Mouse (Mus musculus) stomach, embryonic 14.5 days (tissue): ENCODE data around the gene C1d. TPM values are rescaled to one million over a fixed set of nuclear protein-coding genes. Genes with fewer than 3 reads are reported as not detected.
"Not testable (repeated sequence)": the region's sequence is repeated elsewhere in the genome, so short reads cannot be mapped to it uniquely, and the experiment has no call there.

Source experiments
- ATAC-seq: fragments of 200-750 bp; cut with Nextera tagmentation; 2 replicates; pipeline ENCODE4 v1.8.0; 2017; ENCODE audit warnings: low read depth, moderate TSS enrichment; ENCODE audit not compliant: insufficient number of reproducible peaks, insufficient read depth, low FRiP score
- H3K27ac ChIP-seq: fragments of 300-500 bp; sonication (generic); 2 replicates; pipeline ENCODE4 v1.5.1; 2014; ENCODE audit warnings: mild to moderate bottlenecking, low read length, moderate library complexity, mixed read lengths
- H3K27me3 ChIP-seq: fragments of 300-500 bp; sonication (generic); 2 replicates; pipeline ENCODE4 v1.6.1; 2014; ENCODE audit warnings: low read length, control low read depth, mixed read lengths; ENCODE audit not compliant: control insufficient read depth, insufficient read depth
- H3K36me3 ChIP-seq: fragments of 300-500 bp; sonication (generic); 2 replicates; pipeline ENCODE4 v1.6.1; 2014; ENCODE audit warnings: mild to moderate bottlenecking, control low read depth, low read length, moderate library complexity, mixed read lengths; ENCODE audit not compliant: control insufficient read depth, insufficient read depth
- H3K4me1 ChIP-seq: fragments of 300-500 bp; sonication (generic); 2 replicates; pipeline ENCODE4 v1.6.1; 2014; ENCODE audit warnings: low read length, control low read depth, mixed read lengths; ENCODE audit not compliant: control insufficient read depth, insufficient read depth
- H3K4me2 ChIP-seq: fragments of 300-500 bp; sonication (generic); replicated peaks from 2 replicates; pipeline ENCODE4 v1.6.1; 2014; ENCODE audit warnings: low read depth, low read length, control low read depth
- H3K4me3 ChIP-seq: fragments of 300-500 bp; sonication (generic); 2 replicates; pipeline ENCODE4 v1.5.1; 2014; ENCODE audit warnings: low read depth, low read length, control low read depth
- H3K9ac ChIP-seq: fragments of 300-500 bp; sonication (generic); replicated peaks from 2 replicates; pipeline ENCODE4 v1.6.1; 2014; ENCODE audit warnings: low read depth, mild to moderate bottlenecking, control low read depth, low read length, moderate library complexity, mixed read lengths
- H3K9me3 ChIP-seq: fragments of 300-500 bp; sonication (generic); 2 replicates; pipeline ENCODE4 v1.6.1; 2016; ENCODE audit warnings: low read depth, low read length, control low read depth; ENCODE audit not compliant: control insufficient read depth
- WGBS: fragments of 180-500 bp; shearing (Covaris S2); extraction: QIAGEN DNeasy Blood & Tissue Kit; methylation state at CpG from one replicate; pipeline ENCODE4 v1.1.7; 2014; 5-methylcytosine and 5-hydroxymethylcytosine counted together
- polyA plus RNA-seq: library from polyadenylated mRNA; unstranded; fragments of >200 nt; fragmentation: Nextera tagmentation; extraction: Ambion mirVana; gene quantifications from 2 replicates; pipeline ENCODE4 v1.2.1, GENCODE M21; 2014

Gene C1d
- polyA plus RNA-seq, 1 experiment from 2014 or later: 120 TPM

- 91% methylated on average over 5 of the region's 5 CpGs for WGBS
- H3K9me3 ChIP-seq, H3K4me3 ChIP-seq, H3K9ac ChIP-seq, H3K4me1 ChIP-seq, H3K27ac ChIP-seq, H3K4me2 ChIP-seq, ATAC-seq, H3K27me3 ChIP-seq, H3K36me3 ChIP-seq: not testable (repeated sequence)
Observed at GRCm38 (mm10) chr11:17238598-17238997, 18.8 kb upstream of the C1d start.

- H3K36me3 ChIP-seq: no peaks in the 10 kb centered on the region
- no peak overlapping the region for H3K4me2 ChIP-seq
- ATAC-seq: no peak
- no peak overlapping the region for H3K9ac ChIP-seq
- no peaks in the 10 kb centered on the region for H3K9me3 ChIP-seq
- H3K27me3 ChIP-seq: no peaks in the 10 kb centered on the region
- H3K4me3 ChIP-seq: no peak overlapping the region
- no peak overlapping the region for H3K27ac ChIP-seq
- no peaks in the 10 kb centered on the region for H3K4me1 ChIP-seq
Observed at GRCm38 (mm10) chr11:17248715-17249114, 8.7 kb upstream of the C1d start.

GRCm38 (mm10) chr11:17256813-17257365 lies 490 bp upstream of the C1d start:
- WGBS: 57% methylated on average over 8 of the region's 8 CpGs

GRCm38 (mm10) chr11:17257861-17258260 lies 482 bp downstream of the C1d start:
- Histone ChIP-seq H3K27me3 (no peaks in the 10 kb centered on the region), H3K4me3 (peak overlapping the region; percentile 61), H3K27ac (peak overlapping the region; percentile 78), H3K9me3 (no peaks in the 10 kb centered on the region), H3K9ac (peak overlapping the region; percentile 66), H3K36me3 (no peaks in the 10 kb centered on the region), H3K4me2 (peak overlapping the region; percentile 67), H3K4me1 (peaks cover 3% of the 10 kb centered on the region; the same call in 1 of the 2 replicates)
- ATAC-seq: 0 out of 2 replicates have a peak, but pooled peaks have one; percentile 24
- WGBS: under 1% methylated on average over 17 of the region's 17 CpGs

More at GRCm38 (mm10) chr11:17256813-17257365, 490 bp upstream of the C1d start:
- Histone ChIP-seq H3K27ac (no peak overlapping the region), H3K27me3 (no peaks in the 10 kb centered on the region), H3K9ac (peak overlapping the region; percentile 66; the same call in 1 of the 2 replicates), H3K36me3 (no peaks in the 10 kb centered on the region), H3K4me3 (peak overlapping the region; percentile 61), H3K4me1 (peaks cover 3% of the 10 kb centered on the region; the same call in 1 of the 2 replicates), H3K9me3 (no peaks in the 10 kb centered on the region), H3K4me2 (peak overlapping the region; percentile 67)
- peak; percentile 54; the same call in 1 of the 2 replicates for ATAC-seq

GRCm38 (mm10) chr11:17267176-17267575 lies 9.8 kb downstream of the C1d start:
- no peaks in the 10 kb centered on the region for H3K27me3 ChIP-seq
- WGBS: 92% methylated on average over 4 of the region's 4 CpGs

GRCm38 (mm10) chr11:17268801-17269200 lies 11.4 kb downstream of the C1d start:
- no peak overlapping the region for H3K9ac ChIP-seq
- no peaks in the 10 kb centered on the region for H3K9me3 ChIP-seq
- H3K4me1 ChIP-seq: no peaks in the 10 kb centered on the region
- no peaks in the 10 kb centered on the region for H3K27me3 ChIP-seq
- peaks cover 6% of the 10 kb centered on the region; the same call in 1 of the 2 replicates for H3K36me3 ChIP-seq
- no peak overlapping the region for H3K27ac ChIP-seq
- ATAC-seq: no peak
- H3K4me3 ChIP-seq: no peak overlapping the region
- 72% methylated on average over 1 of the region's 1 CpGs for WGBS
- H3K4me2 ChIP-seq: no peak overlapping the region

More at GRCm38 (mm10) chr11:17267176-17267575, 9.8 kb downstream of the C1d start:
- Histone ChIP-seq H3K36me3 (peaks cover 6% of the 10 kb centered on the region; the same call in 1 of the 2 replicates), H3K27ac (no peak overlapping the region), H3K4me3 (no peak overlapping the region), H3K9me3 (no peaks in the 10 kb centered on the region), H3K4me2 (no peak overlapping the region), H3K9ac (no peak overlapping the region), H3K4me1 (no peaks in the 10 kb centered on the region)
- no peak for ATAC-seq

- Histone ChIP-seq H3K9ac (no peak overlapping the region), H3K9me3 (no peaks in the 10 kb centered on the region), H3K36me3 (no peaks in the 10 kb centered on the region), H3K27ac (no peak overlapping the region), H3K4me1 (no peaks in the 10 kb centered on the region), H3K4me2 (no peak overlapping the region), H3K4me3 (no peak overlapping the region), H3K27me3 (no peaks in the 10 kb centered on the region)
- 15% methylated on average over 9 of the region's 9 CpGs for WGBS
- peak; percentile 77; the same call in 1 of the 2 replicates for ATAC-seq
Observed at GRCm38 (mm10) chr11:17279959-17280358, 22.6 kb downstream of the C1d start.

- Histone ChIP-seq H3K27ac (no peak overlapping the region), H3K4me3 (no peak overlapping the region), H3K4me2 (no peak overlapping the region), H3K4me1 (no peaks in the 10 kb centered on the region), H3K36me3 (no peaks in the 10 kb centered on the region), H3K9me3 (no peaks in the 10 kb centered on the region), H3K9ac (no peak overlapping the region), H3K27me3 (no peaks in the 10 kb centered on the region)
- ATAC-seq: no peak
- WGBS: 74% methylated on average over 10 of the region's 10 CpGs
Observed at GRCm38 (mm10) chr11:17284055-17284454, 26.7 kb downstream of the C1d start.

GRCm38 (mm10) chr11:17288884-17289283 lies 31.5 kb downstream of the C1d start:
- H3K9me3 ChIP-seq: no peaks in the 10 kb centered on the region
- no peaks in the 10 kb centered on the region for H3K36me3 ChIP-seq
- H3K4me1 ChIP-seq: no peaks in the 10 kb centered on the region
- no peak overlapping the region for H3K4me3 ChIP-seq
- H3K9ac ChIP-seq: no peak overlapping the region
- ATAC-seq: no peak
- H3K27ac ChIP-seq: no peak overlapping the region
- H3K4me2 ChIP-seq: no peak overlapping the region
- no peaks in the 10 kb centered on the region for H3K27me3 ChIP-seq
